Mouse (Mus musculus) spleen, postnatal 4 days (tissue): ENCODE data around the gene Pvalb.

Experiments used
- DNase-seq, 2 experiments: peaks; one replicate each; pipeline ENCODE4 v3.0.0; 2022; ENCODE audit warnings: low spot score in 2 of 2

Gene Pvalb

DNA sequence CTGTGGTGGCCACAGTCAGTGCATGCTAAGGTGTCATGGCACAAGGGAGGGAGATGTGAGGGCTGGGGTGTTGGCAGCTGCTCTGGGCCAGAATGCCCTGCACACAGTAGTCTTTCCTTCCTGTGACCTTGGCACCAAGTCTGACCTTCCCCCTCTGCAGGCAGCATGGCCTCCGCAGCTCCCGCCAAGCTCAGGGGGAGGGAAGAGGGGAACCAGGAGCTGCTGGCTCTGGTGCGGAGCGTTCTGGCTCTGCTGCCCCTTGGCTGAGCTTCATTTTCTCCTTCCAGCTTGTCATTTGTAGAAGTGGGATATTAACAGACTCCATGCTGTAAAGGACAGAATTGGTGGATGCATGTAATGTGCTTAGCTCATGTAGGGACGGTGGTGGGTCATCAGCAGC, 47.9 kb downstream of the Pvalb start:
- DNase-seq: no peak

DNA sequence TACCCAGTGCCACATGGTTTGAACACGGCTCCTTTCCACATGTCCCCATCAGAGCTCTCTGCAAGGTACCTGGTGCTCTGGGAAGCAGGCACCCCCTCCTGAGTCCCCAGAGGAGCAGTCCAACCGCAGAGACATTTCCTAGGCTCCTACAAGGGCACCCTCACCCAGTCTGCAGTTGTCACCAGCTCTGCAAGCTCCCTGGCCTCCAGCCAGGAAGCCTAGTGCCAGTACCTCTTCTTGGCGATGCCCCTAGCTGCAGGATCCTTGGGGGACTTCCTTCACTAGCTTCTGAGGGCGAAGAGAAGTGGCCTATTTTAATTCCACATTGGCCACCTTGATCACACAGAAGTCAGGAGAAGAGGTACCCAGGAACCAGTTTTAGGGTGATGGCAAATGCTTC, 48.4 kb downstream of the Pvalb start:
- no peak for DNase-seq

DNA sequence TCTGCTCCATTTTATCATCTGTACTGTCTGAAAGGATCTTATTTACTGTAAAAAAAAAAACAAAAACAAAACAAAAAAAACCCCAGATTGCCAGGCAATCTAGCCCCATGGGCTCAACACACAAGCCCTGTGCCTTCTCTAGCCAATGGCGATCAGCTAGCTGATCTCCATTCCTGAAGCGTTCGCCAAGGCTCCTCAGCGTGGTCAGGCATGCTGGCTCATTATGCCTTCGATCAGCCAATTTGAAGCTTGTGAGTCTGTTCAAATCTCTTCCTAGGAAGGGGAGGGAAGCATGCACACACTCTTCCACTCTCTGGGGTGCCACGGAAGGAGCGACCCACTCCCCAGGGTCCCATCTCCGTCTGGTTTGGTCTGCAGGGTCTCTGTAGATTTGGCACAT, 48.9 kb downstream of the Pvalb start:
- DNase-seq: no peak

DNA sequence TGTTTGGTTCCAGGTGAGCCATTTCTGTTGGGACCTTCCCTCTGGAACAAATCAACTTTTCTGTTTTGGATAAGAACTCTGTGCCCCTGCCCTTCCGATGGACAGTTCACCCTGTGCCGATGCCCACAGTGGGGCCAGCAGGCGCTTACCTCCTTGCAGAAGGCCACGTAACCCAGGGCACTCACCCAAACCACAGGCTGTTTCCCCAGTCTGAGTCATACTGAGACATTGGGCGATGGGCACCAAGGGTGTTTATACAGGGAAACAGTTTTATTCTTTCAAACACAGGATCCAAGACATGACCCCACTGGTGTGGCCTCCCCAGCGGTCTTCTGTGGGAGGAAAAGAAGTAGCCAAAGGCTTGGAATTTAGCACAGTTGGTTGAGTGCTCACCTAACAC, 50.8 kb downstream of the Pvalb start:
- no peak for DNase-seq

DNA sequence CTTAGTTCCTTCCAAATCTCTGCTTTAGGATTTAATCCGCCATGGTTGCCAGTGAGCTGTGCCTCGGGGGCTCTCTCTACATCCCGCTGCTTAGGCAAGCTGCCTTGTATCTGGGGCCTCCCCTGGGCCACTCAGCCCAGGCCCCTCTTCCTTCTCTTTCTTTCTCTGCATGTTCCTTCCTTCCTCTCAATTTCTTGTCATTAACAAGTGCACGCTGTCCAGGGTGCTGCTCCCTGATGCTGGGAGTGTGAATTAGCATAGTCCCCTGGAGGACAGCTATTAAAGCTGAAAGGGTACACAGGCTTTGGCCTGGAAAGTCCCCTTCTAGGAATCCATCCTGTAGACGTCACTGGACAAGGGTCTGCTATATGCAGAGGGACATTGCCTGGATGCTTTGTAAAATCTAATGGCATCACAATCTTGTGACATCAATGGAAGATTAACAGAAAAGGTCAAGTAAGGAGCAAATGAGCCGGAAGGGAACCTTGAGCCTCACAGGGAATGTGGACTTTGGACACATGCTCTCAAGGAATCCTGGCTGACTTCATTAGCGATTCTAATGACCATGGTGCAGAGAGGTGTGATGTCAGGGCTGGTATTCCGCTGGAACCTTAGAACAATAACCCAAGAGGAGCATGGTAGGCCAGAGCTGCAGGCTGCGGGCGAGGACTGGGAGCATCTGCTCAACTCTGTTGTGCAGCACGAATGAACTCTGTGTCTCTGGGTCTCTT, 53.0 kb downstream of the Pvalb start:
- no peak for DNase-seq

DNA sequence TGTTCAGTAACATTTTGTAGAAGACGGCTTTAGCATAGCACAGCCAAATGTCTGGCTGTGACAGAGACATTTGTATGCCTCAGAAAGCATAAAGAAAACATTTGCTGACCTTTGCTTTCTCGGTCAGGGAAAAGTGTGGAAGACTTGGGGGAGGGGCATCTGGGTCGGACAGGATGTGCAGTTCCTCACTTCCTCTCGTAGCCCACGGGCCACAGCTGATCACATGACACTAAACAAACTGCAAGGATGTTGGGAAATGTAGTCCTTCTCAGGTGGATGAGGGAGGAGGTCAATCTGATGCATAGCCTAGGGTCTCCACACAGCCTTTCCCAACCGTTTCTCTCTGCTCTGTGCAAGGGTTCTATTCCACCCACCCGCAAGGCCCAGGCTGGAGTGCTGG, 57.6 kb downstream of the Pvalb start:
- no peak for DNase-seq
